Mouse (Mus musculus): ENCODE results near the gene Fkbp2. TPM values are rescaled to one million over a fixed set of nuclear protein-coding genes. Genes with fewer than 3 reads are reported as not detected.
"Not testable (repeated sequence)": the region's sequence is repeated elsewhere in the genome, so short reads cannot be mapped to it uniquely, and the experiment has no call there.

Gene Fkbp2
- polyA plus RNA-seq, 1 experiment from 2014 or later: 129 TPM

DNA sequence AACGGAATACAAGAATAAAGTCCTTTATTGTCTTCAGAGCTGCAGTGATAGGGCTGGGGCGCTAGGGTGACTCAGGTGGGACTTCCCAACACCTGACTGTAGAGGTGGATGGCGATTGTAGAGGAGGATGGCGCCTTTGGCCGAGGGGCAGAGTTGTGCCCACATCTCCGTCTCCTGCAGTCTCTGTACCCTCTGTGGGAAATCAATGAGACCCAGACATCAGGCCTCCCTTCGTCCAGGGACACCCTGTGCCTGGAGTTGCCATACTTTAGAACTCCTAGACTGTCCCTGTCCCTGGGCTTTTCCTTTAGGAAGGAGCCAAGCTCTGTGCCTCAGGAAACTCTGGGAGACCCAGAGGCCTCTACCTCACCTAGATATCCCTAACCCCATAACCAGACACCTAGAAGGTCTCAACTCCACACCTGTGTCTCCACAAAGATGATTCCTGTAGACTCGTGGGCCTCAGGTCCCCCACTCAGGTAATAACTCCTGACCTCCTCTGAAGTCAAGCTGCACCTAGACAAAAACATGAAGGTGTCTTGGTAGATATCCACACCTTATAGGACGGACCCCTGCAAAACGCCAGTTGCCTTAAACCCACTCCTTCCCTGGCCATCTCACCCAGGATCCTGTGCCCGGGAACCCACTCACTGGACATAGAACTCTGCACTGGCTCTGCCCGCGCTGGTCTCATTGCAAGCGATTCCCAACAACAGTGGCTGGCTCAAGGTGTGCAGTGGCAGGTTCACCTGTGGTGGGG is 12.9 kb upstream of the Fkbp2 start:
- ATAC-seq: peak; percentile 21
- Histone ChIP-seq H3K4me1 (ENCODE audit: control insufficient read depth, insufficient read depth, low read length) (peaks cover 40% of the 10 kb centered on the region), H3K4me2 (ENCODE audit: low read length) (peak overlapping the region; percentile 84), H3K9ac (ENCODE audit: low read depth, low read length) (peak overlapping the region; percentile 49), H3K9me3 (replicated peaks; ENCODE audit: control insufficient read depth, low read length, poor library complexity, severe bottlenecking) (no peaks in the 10 kb centered on the region), H3K27ac (ENCODE audit: low read length) (no peak overlapping the region), H3K4me3 (ENCODE audit: low read depth, low read length) (peak overlapping the region; percentile 44), H3K36me3 (ENCODE audit: control insufficient read depth, insufficient read depth, low read length) (no peaks in the 10 kb centered on the region), H3K27me3 (ENCODE audit: control insufficient read depth, insufficient read depth, low read depth, low read length) (no peaks in the 10 kb centered on the region)
- whole genome bisulfite sequencing: 61% methylated on average over 14 of the region's 14 CpGs

DNA sequence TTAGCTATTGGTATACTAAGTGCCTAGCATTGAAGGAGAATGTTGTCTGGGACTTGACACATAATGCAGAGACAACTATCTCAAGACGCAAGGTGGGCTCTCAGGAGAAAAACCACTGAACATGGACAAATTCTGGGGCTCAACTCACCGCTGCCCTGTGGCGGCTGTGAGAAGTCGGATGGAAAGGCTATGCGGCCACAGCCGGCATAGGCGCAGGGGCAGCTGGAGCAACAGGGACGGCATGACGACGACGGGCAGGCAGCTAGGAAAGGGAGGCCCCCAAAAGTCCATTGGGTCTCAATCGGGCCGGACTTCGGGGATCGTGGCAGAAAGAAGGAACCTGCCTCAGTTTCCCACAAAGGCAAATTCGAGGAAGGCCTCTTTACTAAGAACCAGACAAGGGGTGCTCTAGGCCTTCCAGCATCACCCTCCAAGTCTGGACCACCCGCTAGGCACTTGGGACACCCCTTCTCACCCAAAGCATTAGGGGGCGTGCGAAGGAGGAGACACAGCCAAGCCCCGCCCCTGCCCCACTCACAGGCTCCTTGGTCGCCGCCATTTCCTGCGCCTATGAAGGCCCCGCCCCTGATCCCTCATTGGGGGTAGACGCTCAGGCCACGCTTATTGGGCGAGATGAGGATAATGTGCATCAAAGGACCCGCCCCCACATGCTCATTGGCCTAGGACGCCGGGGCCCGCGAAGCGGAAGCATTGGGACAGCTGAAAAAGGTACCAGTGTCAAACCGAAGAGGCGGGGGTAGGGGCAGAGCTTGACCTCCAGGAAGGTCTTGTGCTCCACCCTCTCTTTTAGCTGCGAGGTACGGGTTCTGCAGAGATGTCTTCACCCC is 11.9 kb upstream of the Fkbp2 start, which contains the start of gene Dnajc4:
TSS of gene Dnajc4 (minus strand) at position 562 of the 848 bp plus-strand sequence.
- H3K4me3 ChIP-seq (ENCODE audit: low read depth, low read length): peak within 1 kb of the TSS; percentile 44
- no peaks in the 10 kb centered on the region for H3K27me3 ChIP-seq (ENCODE audit: control insufficient read depth, insufficient read depth, low read depth, low read length)
- peak within 1 kb of the TSS; percentile 84 for H3K4me2 ChIP-seq (ENCODE audit: low read length)
- peak; percentile 93 for ATAC-seq
- WGBS: 1% methylated on average over 37 of the region's 37 CpGs
- H3K9me3 ChIP-seq (replicated peaks; ENCODE audit: control insufficient read depth, low read length, poor library complexity, severe bottlenecking): no peaks in the 10 kb centered on the region
- peaks cover 41% of the 10 kb centered on the region for H3K4me1 ChIP-seq (ENCODE audit: control insufficient read depth, insufficient read depth, low read length)
- no peaks in the 10 kb centered on the region for H3K36me3 ChIP-seq (ENCODE audit: control insufficient read depth, insufficient read depth, low read length)
- H3K27ac ChIP-seq (ENCODE audit: low read length): peak within 1 kb of the TSS; percentile 40; the same call in 1 of the 2 replicates
- H3K9ac ChIP-seq (ENCODE audit: low read depth, low read length): peak within 1 kb of the TSS; percentile 49

DNA sequence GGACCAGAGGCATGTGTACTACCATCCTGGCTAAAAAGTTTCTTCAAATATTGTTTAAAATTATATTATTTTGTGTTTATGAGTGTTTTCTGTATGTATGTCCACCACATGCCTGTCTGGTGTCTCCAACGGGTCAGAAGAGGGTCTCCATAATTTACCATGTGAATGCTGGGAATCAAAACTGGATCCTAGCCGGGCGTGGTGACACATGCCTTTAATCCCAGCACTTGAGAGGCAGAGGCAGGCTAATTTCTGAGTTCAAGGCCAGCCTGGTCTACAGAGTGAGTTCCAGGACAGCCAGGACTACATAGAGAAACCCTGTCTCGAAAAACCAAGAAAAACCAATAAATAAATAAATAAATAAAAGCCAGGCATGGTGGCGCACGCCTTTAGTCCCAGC is 10.9 kb upstream of the Fkbp2 start:
- ATAC-seq; H3K9me3 ChIP-seq (replicated peaks; ENCODE audit: control insufficient read depth, low read length, poor library complexity, severe bottlenecking); H3K9ac ChIP-seq (ENCODE audit: low read depth, low read length); H3K27me3 ChIP-seq (ENCODE audit: control insufficient read depth, insufficient read depth, low read depth, low read length); H3K27ac ChIP-seq (ENCODE audit: low read length); H3K4me2 ChIP-seq (ENCODE audit: low read length); H3K4me3 ChIP-seq (ENCODE audit: low read depth, low read length); H3K36me3 ChIP-seq (ENCODE audit: control insufficient read depth, insufficient read depth, low read length): not testable (repeated sequence)
- peaks cover 38% of the 10 kb centered on the region for H3K4me1 ChIP-seq (ENCODE audit: control insufficient read depth, insufficient read depth, low read length)
- 95% methylated on average over 6 of the region's 6 CpGs for WGBS

DNA sequence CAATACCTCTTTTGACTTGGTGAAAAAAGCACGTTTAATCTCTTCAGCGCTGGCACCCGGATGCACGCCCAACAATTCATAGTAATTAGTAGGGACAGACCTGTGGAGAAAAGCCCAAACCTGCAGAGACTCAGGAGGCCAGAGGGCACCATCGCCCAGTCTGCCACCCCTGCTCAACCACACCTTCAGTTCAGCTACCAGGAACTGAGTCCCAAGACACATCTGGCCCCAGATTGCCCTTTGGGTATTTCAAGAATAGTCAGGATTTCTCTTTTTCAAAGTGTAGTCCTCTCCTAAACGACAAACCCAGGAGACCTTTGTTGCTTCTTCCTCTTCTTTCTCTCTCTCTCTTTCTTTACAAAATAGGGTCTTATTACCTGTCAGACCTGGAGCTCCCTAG is 10.4 kb upstream of the Fkbp2 start:
- Histone ChIP-seq H3K27ac (ENCODE audit: low read length) (no peak overlapping the region), H3K36me3 (ENCODE audit: control insufficient read depth, insufficient read depth, low read length) (no peaks in the 10 kb centered on the region), H3K4me2 (ENCODE audit: low read length) (no peak overlapping the region), H3K9ac (ENCODE audit: low read depth, low read length) (no peak overlapping the region), H3K9me3 (replicated peaks; ENCODE audit: control insufficient read depth, low read length, poor library complexity, severe bottlenecking) (no peaks in the 10 kb centered on the region), H3K4me3 (ENCODE audit: low read depth, low read length) (no peak overlapping the region), H3K4me1 (ENCODE audit: control insufficient read depth, insufficient read depth, low read length) (peaks cover 38% of the 10 kb centered on the region), H3K27me3 (ENCODE audit: control insufficient read depth, insufficient read depth, low read depth, low read length) (no peaks in the 10 kb centered on the region)
- WGBS: 89% methylated on average over 6 of the region's 6 CpGs
- ATAC-seq: no peak

DNA sequence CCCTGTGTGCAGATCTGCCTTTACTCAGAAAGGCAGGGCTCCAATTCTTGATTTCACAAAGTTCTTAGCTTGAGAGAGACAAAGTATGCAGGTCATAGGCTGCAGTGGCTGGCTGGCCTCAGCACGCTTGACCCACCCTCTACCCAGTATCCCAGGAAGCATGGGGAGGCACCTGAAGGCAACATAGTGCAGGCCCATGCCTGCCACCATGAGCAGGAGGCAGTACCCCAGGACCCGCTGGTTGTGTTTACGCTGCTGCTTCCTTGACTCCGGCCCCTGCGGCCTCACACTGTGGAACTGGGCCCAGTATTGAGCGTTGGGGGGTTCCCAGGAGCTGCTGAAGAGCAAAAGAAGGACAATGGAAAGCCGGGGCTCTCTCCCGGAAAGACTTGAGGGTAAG is 8.9 kb upstream of the Fkbp2 start:
- no peak overlapping the region for H3K4me3 ChIP-seq (ENCODE audit: low read depth, low read length)
- H3K4me2 ChIP-seq (ENCODE audit: low read length): no peak overlapping the region
- ATAC-seq: no peak
- H3K27ac ChIP-seq (ENCODE audit: low read length): no peak overlapping the region
- no peaks in the 10 kb centered on the region for H3K27me3 ChIP-seq (ENCODE audit: control insufficient read depth, insufficient read depth, low read depth, low read length)
- peaks cover 4% of the 10 kb centered on the region for H3K36me3 ChIP-seq (ENCODE audit: control insufficient read depth, insufficient read depth, low read length)
- peaks cover 24% of the 10 kb centered on the region; the same call in 1 of the 2 replicates for H3K4me1 ChIP-seq (ENCODE audit: control insufficient read depth, insufficient read depth, low read length)
- no peaks in the 10 kb centered on the region for H3K9me3 ChIP-seq (replicated peaks; ENCODE audit: control insufficient read depth, low read length, poor library complexity, severe bottlenecking)
- WGBS: 85% methylated on average over 8 of the region's 8 CpGs
- H3K9ac ChIP-seq (ENCODE audit: low read depth, low read length): no peak overlapping the region

DNA sequence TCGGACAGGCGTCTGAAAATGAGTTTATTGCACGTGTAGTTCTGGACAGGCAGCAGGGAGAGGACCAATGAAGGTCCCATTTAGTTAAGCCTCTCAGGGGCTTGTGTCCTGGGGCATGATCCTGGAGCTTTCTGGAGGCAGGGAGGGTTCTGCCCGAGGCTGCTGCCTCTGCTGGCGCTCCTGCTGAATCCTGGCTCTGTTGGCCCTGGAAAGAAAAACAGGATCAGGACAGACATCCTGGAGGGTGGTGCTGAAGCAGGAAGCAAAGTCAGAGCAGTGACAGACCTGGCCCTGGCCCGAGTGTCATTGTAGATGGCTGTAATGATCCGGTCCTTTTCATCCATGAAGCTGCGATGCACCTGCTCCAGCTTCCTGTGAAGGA is 7.6 kb upstream of the Fkbp2 start:
- H3K4me1 ChIP-seq (ENCODE audit: control insufficient read depth, insufficient read depth, low read length): peaks cover 20% of the 10 kb centered on the region; the same call in 1 of the 2 replicates
- ATAC-seq: no peak
- H3K9me3 ChIP-seq (replicated peaks; ENCODE audit: control insufficient read depth, low read length, poor library complexity, severe bottlenecking): no peaks in the 10 kb centered on the region
- peak overlapping the region; percentile 82 for H3K27ac ChIP-seq (ENCODE audit: low read length)
- H3K36me3 ChIP-seq (ENCODE audit: control insufficient read depth, insufficient read depth, low read length): peaks cover 4% of the 10 kb centered on the region
- H3K4me3 ChIP-seq (ENCODE audit: low read depth, low read length): peak overlapping the region; percentile 81
- no peaks in the 10 kb centered on the region for H3K27me3 ChIP-seq (ENCODE audit: control insufficient read depth, insufficient read depth, low read depth, low read length)
- H3K4me2 ChIP-seq (ENCODE audit: low read length): peak overlapping the region; percentile 93
- peak overlapping the region; percentile 96 for H3K9ac ChIP-seq (ENCODE audit: low read depth, low read length)
- 4% methylated on average over 8 of the region's 8 CpGs for WGBS

DNA sequence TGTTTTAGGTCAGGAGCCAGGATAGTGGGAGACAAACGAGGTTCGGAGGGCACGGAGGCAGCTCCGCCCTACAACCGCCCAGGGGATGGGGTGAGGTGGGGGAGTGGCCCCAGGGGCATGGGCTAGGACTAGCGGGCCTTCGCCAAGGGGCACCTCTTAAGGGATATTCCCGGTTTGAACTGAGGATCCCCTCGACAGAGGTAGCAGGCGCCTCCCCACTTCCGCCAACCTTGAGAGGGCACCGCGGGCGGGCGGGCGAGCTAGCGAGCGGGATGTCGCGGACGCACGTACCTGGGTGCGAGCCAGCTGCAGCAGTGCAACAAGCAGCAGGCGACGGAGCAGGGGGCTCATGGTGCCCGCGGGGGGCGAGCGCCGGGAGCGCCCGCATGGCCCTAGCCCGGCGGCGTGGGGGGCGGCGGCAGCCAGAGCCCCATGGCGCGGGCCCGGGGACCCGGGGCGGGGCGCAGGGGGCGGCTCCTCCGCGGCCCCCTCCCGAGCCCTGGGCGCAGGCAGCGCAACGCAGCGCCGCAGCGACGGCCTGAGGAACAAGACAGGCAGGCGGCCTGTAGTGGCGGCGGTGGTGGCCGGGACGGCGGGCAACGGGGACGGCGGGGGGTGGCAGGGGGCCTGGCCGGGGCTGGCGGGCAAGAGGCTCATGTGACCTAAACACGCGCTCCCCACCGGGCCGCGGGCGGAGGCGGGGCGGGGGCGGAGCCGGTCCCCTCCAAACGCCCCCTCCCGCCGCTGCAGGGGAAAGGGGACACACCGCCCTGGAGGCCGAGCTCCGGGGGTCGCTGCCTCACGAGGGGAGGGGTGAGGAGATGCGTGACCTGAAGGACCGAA is 7.0 kb upstream of the Fkbp2 start, which contains the start of gene Vegfb:
TSS of gene Vegfb (minus strand) at position 591 of the 843 bp plus-strand sequence.
- peaks cover 18% of the 10 kb centered on the region; the same call in 1 of the 2 replicates for H3K4me1 ChIP-seq (ENCODE audit: control insufficient read depth, insufficient read depth, low read length)
- H3K4me2 ChIP-seq (ENCODE audit: low read length): peak within 1 kb of the TSS; percentile 93
- peak within 1 kb of the TSS; percentile 82 for H3K27ac ChIP-seq (ENCODE audit: low read length)
- H3K9me3 ChIP-seq (replicated peaks; ENCODE audit: control insufficient read depth, low read length, poor library complexity, severe bottlenecking): no peaks in the 10 kb centered on the region
- peaks cover 5% of the 10 kb centered on the region for H3K36me3 ChIP-seq (ENCODE audit: control insufficient read depth, insufficient read depth, low read length)
- peak within 1 kb of the TSS; percentile 81 for H3K4me3 ChIP-seq (ENCODE audit: low read depth, low read length)
- H3K27me3 ChIP-seq (ENCODE audit: control insufficient read depth, insufficient read depth, low read depth, low read length): no peaks in the 10 kb centered on the region
- under 1% methylated on average over 61 of the region's 85 CpGs for WGBS
- peak within 1 kb of the TSS; percentile 96 for H3K9ac ChIP-seq (ENCODE audit: low read depth, low read length)
- ATAC-seq: peak; percentile 52

DNA sequence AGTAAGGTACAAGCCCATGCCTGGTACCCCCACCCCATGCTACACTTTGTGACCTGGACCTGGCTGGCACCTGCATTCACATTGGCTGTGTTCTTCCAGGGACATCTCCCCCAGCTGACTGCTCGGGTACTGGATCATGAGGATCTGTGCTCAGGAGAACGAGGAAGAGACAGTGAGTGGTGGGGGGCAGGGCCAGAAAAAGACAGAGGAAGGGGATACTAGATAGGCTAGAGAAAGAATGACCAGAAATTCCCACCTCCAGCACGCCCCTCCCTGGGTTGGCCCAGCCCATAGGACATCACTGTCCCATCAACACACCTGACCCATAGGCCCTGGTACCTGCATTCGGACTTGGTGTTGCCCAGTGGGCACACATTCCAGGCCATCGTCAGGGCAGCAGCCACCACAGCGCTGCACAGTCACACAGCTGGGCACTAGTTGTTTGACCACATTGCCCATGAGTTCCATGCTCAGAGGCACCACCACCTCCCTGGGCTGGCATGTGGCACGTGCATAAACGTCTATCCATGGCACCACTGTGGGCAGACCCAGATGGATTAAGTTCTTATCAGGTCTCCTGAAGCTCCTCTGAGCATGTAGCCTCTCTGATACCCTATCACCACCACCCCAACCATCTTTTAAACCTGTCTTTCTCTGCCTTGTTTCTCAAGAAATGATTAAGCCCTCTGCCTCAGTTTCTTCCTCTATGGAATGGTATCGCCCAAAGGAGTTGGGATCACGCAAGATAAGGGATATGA is 5.8 kb upstream of the Fkbp2 start:
- ATAC-seq: peak; percentile 3; the same call in 1 of the 2 replicates
- Histone ChIP-seq H3K27me3 (ENCODE audit: control insufficient read depth, insufficient read depth, low read depth, low read length) (no peaks in the 10 kb centered on the region), H3K27ac (ENCODE audit: low read length) (no peak overlapping the region), H3K4me2 (ENCODE audit: low read length) (peak overlapping the region; percentile 93), H3K4me1 (ENCODE audit: control insufficient read depth, insufficient read depth, low read length) (peaks cover 15% of the 10 kb centered on the region), H3K9ac (ENCODE audit: low read depth, low read length) (peak overlapping the region; percentile 96; the same call in 1 of the 2 replicates), H3K9me3 (replicated peaks; ENCODE audit: control insufficient read depth, low read length, poor library complexity, severe bottlenecking) (no peaks in the 10 kb centered on the region), H3K4me3 (ENCODE audit: low read depth, low read length) (peak overlapping the region; percentile 81; the same call in 1 of the 2 replicates), H3K36me3 (ENCODE audit: control insufficient read depth, insufficient read depth, low read length) (peaks cover 5% of the 10 kb centered on the region)
- WGBS: 84% methylated on average over 10 of the region's 10 CpGs

All from midbrain, embryonic 16.5 days (tissue).